Mouse (Mus musculus) NIH3T3 (cell line): Measurements from ENCODE around the gene Tubb4b.

Experiments
- DNase-seq: peaks from one replicate; pipeline ENCODE4 v3.0.0-alpha.2; 2012; ENCODE audit warnings: low read depth

Tubb4b gene

DNA sequence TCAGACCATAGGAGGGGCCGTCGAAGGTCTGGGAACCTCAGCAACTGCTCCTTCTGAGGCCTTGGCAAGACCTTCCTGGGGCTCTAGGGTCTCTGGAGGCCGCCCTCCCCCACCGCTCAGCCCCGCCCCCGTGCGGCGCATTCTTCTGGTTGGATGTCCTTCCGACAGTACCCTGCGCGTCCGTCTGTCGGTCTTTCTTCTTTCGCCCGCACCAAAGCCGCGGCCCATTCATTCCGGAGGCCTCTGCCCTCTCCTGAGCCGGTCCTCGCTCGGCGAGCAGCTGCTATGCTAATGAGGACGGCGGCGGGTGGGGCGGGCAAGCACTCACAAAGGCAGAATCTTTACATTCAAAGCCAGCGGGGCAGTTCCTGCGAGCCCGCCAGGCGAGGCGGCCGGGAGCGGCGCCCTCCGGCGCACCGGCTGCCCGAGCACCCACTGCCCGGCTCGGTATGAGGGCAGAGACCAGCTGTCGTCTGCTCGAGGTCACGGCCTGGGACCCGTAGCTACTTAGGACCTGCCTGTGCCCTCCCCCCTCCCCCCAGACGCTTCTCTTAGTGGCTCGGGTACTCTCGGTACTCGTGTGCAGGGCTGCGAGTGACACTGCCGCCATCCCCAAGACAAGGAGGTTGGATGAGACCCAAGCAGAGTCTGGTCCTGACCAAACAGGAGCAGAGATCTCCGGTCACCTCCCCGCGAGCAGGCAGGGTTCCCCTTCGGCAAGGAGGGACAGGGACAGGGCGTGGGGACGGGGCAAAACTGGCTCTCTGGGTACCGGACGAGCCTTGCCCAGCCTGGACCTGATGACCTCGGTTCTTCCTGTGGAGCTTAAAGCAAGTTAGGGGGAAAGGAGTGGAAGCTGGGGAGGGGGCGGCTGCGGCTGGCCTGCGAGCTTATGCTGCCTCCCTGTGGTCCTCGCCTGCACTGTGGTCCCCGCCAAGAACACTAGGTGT is 38.6 kb downstream of the Tubb4b start:
- no peak for DNase-seq

DNA sequence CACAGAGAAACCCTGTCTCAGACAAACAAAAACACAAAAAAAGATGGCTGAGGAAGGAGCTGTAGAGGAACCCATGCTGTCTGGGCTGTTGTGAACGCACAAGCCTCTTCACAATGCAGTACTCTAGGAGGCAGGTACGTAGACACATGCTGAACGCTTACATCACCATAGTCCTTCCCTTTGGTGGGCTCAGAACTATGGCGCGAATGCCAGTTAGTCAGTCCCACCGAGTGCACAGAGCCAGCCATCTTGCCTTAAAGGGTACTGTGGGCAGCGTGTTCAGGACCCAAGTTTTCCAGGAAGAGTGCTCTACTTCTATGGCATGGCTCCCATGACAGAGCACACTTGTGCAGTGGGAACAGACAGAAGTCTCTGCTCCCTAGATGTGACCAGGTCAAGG is 40.0 kb downstream of the Tubb4b start:
- DNase-seq: no peak

DNA sequence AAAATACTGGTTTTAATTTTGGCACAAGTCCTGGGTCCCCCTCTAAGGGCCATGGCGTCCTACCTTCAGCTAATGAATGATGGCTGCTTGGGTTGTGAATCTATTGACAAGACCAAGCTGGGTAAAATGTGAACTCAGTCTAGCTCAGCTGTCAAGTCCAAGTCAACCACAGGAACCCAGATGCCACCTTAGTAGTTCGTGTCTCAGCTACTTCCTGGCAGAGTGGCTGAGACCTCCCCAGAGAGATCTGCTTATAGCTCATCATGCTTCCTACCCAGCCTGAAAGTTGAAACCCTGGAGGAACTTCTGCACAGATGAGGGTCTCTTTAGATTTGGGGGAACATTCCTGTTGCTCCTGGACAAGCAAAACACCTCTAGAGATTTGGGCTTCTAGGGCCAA is 41.2 kb downstream of the Tubb4b start:
- DNase-seq: no peak

DNA sequence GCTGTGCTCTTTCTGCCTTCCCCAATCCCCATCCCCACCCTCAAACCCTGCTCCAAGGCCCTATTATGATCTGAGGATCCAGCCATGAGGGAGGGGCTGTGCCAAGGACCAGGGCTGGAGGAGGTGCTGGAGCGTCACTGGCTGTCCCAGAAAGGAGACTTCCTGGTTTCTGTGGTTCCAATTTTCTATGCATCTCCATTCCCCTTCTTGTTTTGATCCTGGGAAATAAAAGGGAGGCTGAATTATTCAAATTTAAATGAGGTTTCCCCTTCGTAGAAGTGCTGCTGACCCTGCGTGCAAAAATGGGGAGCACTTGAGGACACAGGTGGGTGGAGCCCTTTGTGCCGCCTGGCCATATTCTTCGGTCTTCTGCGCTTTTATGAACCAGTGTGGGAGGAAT is 41.8 kb downstream of the Tubb4b start:
- DNase-seq: no peak

DNA sequence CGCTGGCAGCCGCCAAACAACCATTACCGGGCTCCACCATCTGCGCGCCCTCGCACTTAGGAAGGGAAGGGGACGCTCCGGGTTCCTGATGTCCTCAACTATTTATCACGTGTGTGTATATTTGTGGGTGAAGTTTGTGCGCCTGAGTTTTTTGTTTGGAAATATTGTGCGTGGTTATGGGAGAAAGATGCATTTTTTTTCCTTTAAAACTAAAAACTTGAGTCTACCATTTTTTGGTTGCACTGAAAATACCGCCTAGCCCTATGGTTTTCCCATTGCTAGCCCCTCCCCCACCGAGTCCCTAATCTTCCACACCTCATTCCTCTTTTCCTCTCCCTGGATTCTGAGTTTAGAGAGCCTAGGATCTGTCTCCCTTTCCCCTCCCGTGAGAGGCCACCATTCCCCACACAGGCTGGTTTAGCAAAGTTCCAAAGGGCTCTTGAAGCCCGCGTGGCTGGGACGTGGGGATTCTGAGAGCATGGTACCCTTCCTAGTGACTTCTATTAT is 42.6 kb downstream of the Tubb4b start:
- no peak for DNase-seq

DNA sequence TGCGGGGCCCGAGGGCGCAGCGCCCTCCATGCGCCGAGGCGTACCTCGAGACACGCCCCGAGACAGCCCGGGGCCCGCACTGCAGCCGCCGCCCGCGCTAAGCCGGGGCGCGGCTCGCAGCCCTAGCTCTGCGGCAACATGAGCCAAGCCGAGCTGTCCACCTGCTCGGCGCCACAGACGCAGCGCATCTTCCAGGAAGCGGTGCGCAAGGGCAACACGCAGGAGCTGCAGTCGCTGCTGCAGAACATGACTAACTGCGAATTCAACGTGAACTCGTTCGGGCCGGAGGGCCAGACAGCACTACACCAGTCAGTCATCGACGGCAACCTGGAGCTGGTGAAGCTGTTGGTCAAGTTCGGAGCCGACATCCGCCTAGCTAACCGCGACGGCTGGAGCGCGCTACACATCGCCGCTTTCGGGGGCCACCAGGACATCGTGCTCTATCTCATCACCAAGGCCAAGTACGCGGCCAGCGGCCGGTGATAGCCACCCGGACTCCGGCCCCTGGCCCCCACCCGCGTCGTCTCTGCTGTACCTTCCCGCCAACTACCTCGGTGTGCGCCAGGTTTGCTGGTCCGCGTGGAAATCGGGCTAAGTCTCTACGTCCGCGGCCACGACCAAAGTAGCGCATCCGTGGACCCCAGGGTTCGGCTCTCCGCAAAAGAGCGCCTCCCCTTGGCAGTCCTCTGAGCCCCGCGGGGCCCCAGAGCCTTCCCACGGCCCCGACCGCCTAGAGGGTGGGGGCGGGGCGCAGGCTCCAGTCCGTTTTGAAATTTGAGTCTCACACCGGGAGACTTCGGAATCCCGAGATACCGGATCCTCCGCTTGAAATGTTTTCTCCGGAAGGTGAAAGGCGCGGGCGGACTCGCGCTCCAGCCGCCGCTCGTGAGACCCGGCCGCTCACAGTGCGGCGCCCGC is 43.3 kb downstream of the Tubb4b start:
- no peak for DNase-seq

DNA sequence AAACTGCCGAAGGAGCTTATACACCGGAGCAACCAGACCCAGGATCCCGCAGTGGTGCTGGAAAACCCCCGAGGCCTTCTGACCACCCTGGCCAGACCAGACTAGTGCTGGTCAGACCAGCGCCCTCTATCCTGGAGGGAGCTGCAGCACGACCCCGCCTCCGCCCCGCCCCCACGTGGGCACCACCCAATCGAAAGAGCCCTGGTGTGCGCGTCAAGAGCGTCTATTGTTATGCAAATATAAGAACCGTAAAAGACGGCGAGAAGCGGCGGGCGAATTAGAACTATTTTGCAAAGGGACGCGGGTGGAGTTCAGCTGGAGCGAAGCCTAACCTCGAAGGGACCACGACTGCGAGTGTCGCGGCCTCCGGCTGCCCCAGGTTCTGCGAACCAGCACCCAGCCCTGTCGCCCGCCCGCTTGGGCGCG is 44.0 kb downstream of the Tubb4b start, which contains the start of gene Nrarp:
Gene Nrarp (plus strand): TSS at position 281 of the 426 bp plus-strand sequence.
- no peak for DNase-seq

DNA sequence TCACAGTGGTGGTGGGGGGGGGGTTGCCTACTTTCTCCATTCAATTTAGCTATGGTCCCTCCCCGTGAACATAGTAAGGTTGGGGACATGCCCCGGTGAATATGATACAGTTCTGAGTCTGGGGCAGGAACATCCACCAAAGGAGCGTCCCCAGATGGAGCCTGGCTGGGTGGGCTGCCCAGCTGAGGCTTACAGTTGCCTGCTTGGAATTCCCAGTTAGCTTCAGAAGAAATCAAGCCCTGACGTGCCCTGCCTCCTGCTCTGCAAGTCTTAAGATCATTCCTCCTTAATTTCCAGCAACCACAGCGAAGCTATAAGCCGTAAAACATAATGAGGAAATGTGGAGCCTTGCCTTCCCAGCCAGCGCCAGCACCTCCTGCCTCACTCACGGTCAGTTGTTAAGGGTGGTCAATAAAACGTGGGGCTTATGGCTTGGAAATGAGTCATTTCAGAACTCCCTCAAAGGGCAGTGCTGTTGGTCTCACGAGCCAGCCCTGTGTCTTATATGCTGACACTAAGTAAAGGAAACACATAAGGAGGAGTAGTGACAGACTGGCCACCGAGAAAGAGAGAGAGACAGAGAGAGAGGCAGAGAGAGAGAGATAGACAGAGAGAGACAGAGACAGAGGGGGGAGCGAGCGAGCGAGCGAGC is 44.8 kb downstream of the Tubb4b start:
- DNase-seq: no peak

DNA sequence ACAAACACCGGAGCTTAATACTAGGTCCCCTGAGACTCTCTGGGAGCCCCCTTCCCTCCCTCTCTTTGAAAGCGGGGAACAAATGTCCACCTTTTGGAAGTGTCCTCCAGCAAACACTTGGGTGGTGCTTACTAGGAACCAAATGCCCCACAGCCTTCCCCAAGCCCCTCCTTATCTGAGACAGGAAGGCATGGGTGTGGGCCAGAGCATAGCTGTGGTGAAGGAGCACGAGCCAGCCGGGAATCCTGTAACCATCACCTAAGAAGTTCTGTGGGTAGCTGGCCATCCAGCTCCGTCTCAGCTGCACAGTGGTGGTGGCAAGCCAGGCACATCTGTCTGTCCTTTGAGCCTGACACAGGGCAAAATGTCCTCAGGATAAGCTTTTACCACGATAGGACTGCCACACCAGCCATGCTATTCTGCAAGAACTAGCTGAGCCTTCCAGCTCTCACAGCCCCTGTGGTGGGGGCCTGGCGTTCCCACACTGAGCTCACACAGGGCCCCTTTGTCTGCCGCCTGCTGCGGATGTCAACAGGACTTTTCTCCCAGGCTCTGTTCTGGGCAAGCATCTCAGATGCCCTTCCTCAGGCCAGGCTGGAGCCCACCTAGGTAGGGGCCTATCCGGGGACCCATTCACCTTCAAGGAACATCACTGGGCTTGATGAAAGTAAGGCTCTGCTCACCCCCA is 46.1 kb downstream of the Tubb4b start:
- DNase-seq: no peak

DNA sequence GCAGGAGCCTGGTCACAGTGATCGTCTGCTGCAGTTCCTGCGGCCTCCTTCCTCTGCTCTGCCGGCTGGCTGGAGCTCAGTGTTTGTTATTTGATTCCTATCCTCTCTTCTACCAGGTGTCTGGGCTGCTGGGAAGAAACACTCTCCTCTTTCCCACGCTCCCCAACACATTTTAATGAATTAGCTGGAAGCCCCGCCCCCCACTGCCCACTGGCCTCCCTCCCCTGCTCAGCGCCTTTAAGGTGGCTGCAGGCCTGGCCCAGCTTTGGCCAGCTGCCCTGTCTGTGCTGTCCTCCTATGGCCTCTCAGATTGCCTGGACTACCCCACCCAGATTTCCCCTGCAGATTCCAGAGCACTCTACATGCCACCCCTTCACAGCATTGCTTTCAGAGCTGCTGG is 46.8 kb downstream of the Tubb4b start:
- peak; percentile 39 for DNase-seq

DNA sequence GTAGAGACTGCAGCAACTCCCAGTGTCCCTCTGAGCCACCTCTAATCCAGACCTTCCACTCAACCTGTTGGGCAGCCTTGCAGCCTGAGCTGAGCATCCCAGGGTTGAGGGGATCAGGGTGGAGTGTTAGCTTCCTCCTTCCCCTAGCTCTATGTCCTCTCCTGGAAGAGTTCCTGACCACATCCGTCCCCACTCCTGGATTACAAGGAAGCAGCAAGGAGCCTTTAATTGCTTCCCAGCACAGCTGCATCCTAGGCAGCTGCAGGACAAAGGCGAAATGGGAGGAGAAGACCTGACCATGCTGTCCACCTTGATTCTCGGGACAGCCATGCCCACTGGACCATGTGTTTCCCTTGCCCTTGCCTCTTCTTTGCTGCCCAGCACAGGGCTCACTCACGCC is 47.4 kb downstream of the Tubb4b start:
- DNase-seq: no peak

DNA sequence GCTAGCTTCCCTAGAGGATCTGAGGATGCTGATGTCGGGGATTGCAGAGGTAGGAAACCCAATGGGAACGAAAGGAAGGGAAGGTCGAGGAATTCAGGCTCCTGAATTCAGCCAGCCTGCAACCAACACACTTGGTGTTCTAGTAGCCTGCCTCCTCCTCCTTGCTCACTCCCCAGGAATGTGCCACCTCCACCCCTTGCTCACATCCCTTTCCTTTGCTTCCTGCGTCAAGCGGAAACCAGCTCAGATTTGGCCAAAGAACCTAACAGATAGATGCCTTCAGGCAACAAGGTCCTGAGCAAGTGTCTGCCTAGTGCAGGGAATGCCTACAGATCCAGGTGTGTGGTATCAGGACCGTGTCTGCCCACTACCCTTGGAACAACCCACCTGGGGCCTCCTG is 47.9 kb downstream of the Tubb4b start:
- peak; percentile 49 for DNase-seq

DNA sequence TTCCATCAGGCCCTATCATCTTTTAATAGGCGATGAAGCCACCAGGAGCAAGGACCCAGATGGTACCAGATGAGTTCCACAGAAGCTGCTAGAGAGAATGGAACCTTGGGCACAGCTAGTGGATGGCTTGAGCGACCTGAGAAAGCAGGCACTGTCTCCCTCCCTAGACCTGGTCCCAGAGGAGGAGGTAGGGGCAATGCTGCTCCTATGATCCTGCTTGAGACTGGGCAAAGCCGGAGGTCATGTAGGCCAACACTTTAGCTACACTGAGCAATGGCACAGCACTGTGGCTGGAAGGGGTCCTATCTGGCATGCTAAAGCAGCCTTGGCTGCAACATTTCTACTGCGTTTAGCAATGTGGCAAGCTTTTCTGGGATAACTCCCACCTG is 48.8 kb downstream of the Tubb4b start:
- no peak for DNase-seq

DNA sequence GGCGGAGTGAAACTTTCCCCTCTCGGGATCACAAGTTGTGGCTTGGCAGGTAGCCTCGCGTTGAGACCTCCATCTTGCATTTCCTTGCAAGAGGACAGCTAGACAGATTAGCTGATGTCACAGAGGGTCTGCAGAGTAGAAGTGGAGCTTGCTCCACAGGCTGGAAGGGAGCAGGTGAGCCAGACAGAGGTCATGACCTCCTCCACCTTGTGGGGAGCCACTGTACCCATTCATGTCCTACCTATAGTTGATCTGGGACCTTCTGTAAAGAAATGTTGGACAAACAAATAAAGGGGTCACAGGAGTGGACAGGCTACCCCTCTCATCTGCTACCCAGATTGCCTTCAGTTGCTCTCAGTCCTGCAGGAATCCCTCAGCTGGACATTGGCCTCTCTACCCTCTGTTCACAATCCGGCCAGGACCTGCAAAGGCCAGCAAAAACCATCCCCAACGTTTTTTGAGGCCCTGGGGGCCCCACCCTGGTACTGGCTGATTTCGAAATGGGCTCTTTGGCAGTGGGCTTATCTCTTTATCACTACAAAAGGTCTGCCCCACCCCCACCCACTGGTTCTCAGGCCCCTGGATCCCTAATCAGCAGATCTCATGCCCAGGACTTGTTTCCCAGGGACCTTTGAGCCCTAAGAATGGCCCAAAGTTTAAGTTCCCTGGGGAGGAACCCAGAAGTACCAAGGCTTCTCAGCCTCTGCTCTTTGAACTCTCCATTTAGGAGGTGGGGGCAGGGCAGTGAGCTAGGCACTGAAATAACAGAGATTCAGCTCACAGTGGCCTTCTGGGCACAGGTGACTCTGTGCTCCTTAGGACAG is 49.4 kb downstream of the Tubb4b start:
- no peak for DNase-seq

DNA sequence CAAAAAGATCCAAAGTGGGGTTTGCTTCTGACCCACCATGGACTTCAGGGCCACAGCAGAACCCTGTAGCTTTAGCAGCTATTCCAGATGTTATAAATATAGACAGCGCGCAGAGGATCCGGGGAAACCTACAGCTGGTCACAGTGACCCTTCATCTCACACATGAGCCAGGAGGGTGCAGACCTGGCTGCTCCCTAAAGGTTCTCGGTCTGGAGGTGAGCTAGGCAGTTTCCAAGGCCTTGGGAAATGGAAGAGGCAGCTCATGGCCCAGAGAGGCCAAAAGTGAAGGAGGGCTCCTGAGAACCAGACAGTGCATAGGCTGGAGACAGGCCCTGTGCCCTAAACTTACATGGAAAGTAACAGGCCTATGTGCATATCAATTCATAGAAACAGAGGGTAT is 50.7 kb downstream of the Tubb4b start:
- no peak for DNase-seq

DNA sequence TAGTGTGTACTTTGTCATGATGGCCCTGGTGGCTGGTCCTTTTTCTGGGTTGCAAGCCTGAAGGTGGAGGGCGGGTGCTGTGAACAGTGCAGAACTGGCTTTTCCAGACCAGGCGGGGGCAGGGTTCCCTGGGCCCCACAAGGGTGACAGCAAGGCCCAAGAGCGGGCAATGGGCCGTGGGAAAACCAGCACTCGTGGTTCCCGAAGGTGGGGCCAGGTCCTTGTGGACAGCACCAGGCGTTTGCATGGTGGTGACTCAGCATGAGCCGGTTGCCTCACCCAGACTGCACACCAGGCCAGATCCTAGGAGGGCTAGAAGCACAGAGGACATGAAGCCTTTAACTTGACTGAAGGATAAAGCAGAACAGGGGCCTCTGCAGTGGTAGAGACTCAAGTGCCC is 51.9 kb downstream of the Tubb4b start:
- DNase-seq: peak; percentile 77
